Mouse (Mus musculus) neural tube, embryonic 14.5 days (tissue): Measurements from ENCODE around the gene Pdlim5. TPM values are rescaled to one million over a fixed set of nuclear protein-coding genes. Genes with fewer than 3 reads are reported as not detected.
"Not testable (repeated sequence)": the region's sequence is repeated elsewhere in the genome, so short reads cannot be mapped to it uniquely, and the experiment has no call there.

ENCODE experiments used
- ATAC-seq: fragments of 200-750 bp; cut with Nextera tagmentation; 2 replicates; pipeline ENCODE4 v1.8.0; 2017; ENCODE audit warnings: low read depth, mild to moderate bottlenecking, moderate TSS enrichment, moderate library complexity
- H3K27ac ChIP-seq: fragments of 300-500 bp; sonication (generic); 2 replicates; pipeline ENCODE4 v1.5.1; 2014; ENCODE audit warnings: low read depth, mild to moderate bottlenecking, control low read depth, low read length, moderate library complexity, mixed read lengths
- H3K27me3 ChIP-seq: fragments of 300-500 bp; sonication (generic); 2 replicates; pipeline ENCODE4 v1.6.1; 2014; ENCODE audit warnings: low read length; ENCODE audit not compliant: control insufficient read depth, insufficient read depth
- H3K36me3 ChIP-seq: fragments of 300-500 bp; sonication (generic); 2 replicates; pipeline ENCODE4 v1.6.1; 2014; ENCODE audit warnings: low read length, mixed read lengths; ENCODE audit not compliant: control insufficient read depth, insufficient read depth
- H3K4me1 ChIP-seq: fragments of 300-500 bp; sonication (generic); 2 replicates; pipeline ENCODE4 v1.6.1; 2014; ENCODE audit warnings: low read length; ENCODE audit not compliant: control insufficient read depth, insufficient read depth
- H3K4me2 ChIP-seq: fragments of 300-500 bp; sonication (generic); 2 replicates; pipeline ENCODE4 v1.6.1; 2014; ENCODE audit warnings: mild to moderate bottlenecking, low read depth, low read length, control low read depth
- H3K4me3 ChIP-seq: fragments of 300-500 bp; sonication (generic); 2 replicates; pipeline ENCODE4 v1.5.1; 2014; ENCODE audit warnings: low read depth, low read length, control low read depth, mixed read lengths
- H3K9ac ChIP-seq: fragments of 300-500 bp; sonication (generic); replicated peaks from 2 replicates; pipeline ENCODE4 v1.6.1; 2014; ENCODE audit warnings: low read depth, mild to moderate bottlenecking, control low read depth, low read length, mixed read lengths
- H3K9me3 ChIP-seq: fragments of 300-500 bp; sonication (generic); 2 replicates; pipeline ENCODE4 v1.6.1; 2016; ENCODE audit warnings: low read length; ENCODE audit not compliant: control insufficient read depth
- WGBS: fragments of 180-500 bp; shearing (Covaris S2); extraction: QIAGEN DNeasy Blood & Tissue Kit; methylation state at CpG from one replicate; pipeline ENCODE4 v1.1.7; 2014; 5-methylcytosine and 5-hydroxymethylcytosine counted together
- polyA plus RNA-seq: library from polyadenylated mRNA; unstranded; fragments of >200 nt; fragmentation: Nextera tagmentation; extraction: Ambion mirVana; gene quantifications from 2 replicates; pipeline ENCODE4 v1.2.1, GENCODE M21; 2014

Pdlim5 gene
- polyA plus RNA-seq, result 16.8 and 19.8 TPM in 2 replicates

- H3K36me3 ChIP-seq, result no peaks in the 10 kb centered on the region
- H3K4me3 ChIP-seq, result peak within 1 kb of the TSS; percentile 76
- H3K27ac ChIP-seq, result peak within 1 kb of the TSS; percentile 39; the same call in 1 of the 2 replicates
- H3K9ac ChIP-seq, result peak within 1 kb of the TSS; percentile 69
- peak within 1 kb of the TSS; percentile 81 for H3K4me2 ChIP-seq
- under 1% methylated on average over 43 of the region's 46 CpGs for WGBS
- peak; percentile 99 for ATAC-seq
- H3K9me3 ChIP-seq, result no peaks in the 10 kb centered on the region
- H3K4me1 ChIP-seq, result no peaks in the 10 kb centered on the region
- no peaks in the 10 kb centered on the region for H3K27me3 ChIP-seq
Observed at GRCm38 (mm10) chr3:142395520-142396193, at the start of gene Pdlim5. TSS of gene Pdlim5 (minus strand) at chr3:142395696.

DNA sequence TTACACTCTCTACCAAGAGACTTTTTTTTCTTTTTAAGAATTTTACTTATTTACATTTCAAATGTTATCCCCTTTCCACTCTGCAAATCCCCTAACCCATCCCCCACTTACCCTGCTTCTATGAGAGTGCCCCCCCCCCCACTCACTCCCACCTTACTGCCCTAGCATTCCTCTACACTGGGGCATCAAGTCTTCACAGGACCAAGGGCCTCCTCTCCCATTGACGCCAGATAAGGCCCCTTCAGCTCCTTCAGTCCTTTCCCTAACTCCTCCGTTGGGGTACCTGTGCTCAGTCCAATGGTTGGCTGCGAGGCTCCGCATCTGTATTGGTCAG, 48.2 kb upstream of the Pdlim5 start:
- Histone ChIP-seq H3K4me1 (no peaks in the 10 kb centered on the region), H3K36me3 (no peaks in the 10 kb centered on the region), H3K9ac (no peak overlapping the region), H3K9me3 (no peaks in the 10 kb centered on the region), H3K27me3 (no peaks in the 10 kb centered on the region), H3K4me3 (no peak overlapping the region), H3K27ac (no peak overlapping the region), H3K4me2 (no peak overlapping the region)
- ATAC-seq, result no peak
- 49% methylated on average over 4 of the region's 4 CpGs for WGBS

GRCm38 (mm10) chr3:142443006-142443709, 47.7 kb upstream of the Pdlim5 start:
- no peak overlapping the region for H3K4me2 ChIP-seq
- no peak for ATAC-seq
- 19% methylated on average over 12 of the region's 12 CpGs for WGBS

GRCm38 (mm10) chr3:142442161-142442560, 46.7 kb upstream of the Pdlim5 start:
- H3K27me3 ChIP-seq, result no peaks in the 10 kb centered on the region
- H3K27ac ChIP-seq, result no peak overlapping the region
- no peak overlapping the region for H3K4me2 ChIP-seq
- H3K36me3 ChIP-seq, result no peaks in the 10 kb centered on the region
- H3K4me1 ChIP-seq, result no peaks in the 10 kb centered on the region
- no peak overlapping the region for H3K9ac ChIP-seq
- H3K4me3 ChIP-seq, result no peak overlapping the region
- no peaks in the 10 kb centered on the region for H3K9me3 ChIP-seq
- ATAC-seq, result no peak
- whole genome bisulfite sequencing, result 90% methylated on average over 7 of the region's 7 CpGs

More at GRCm38 (mm10) chr3:142443006-142443709, 47.7 kb upstream of the Pdlim5 start:
- no peak overlapping the region for H3K27ac ChIP-seq
- no peaks in the 10 kb centered on the region for H3K36me3 ChIP-seq
- no peak overlapping the region for H3K9ac ChIP-seq
- H3K4me1 ChIP-seq, result no peaks in the 10 kb centered on the region
- H3K27me3 ChIP-seq, result no peaks in the 10 kb centered on the region
- no peaks in the 10 kb centered on the region for H3K9me3 ChIP-seq
- H3K4me3 ChIP-seq, result no peak overlapping the region

DNA sequence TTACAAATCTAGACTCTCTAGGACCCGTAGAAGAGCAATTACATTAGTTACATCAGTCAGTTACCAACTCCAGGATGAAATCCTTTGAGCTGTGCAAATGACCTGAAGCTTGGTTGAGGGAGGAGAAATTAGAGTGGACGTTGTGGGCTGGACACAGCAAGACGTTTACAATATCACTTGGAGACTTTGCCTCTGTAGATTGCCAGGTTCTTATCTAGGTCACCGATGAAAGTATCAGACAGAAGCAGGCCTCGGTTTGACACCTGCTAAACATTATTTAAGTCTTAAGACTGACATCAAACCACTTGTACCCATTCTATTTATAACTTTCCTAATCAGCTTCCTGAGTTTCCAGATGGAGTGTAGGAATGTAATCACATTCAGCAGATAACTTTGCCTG, 45.6 kb upstream of the Pdlim5 start:
- no peaks in the 10 kb centered on the region for H3K4me1 ChIP-seq
- H3K27me3 ChIP-seq, result no peaks in the 10 kb centered on the region
- 75% methylated on average over 5 of the region's 5 CpGs for WGBS
- H3K9ac ChIP-seq, result no peak overlapping the region
- H3K27ac ChIP-seq, result no peak overlapping the region
- no peak for ATAC-seq
- H3K36me3 ChIP-seq, result no peaks in the 10 kb centered on the region
- H3K4me2 ChIP-seq, result no peak overlapping the region
- H3K4me3 ChIP-seq, result no peak overlapping the region
- H3K9me3 ChIP-seq, result no peaks in the 10 kb centered on the region

DNA sequence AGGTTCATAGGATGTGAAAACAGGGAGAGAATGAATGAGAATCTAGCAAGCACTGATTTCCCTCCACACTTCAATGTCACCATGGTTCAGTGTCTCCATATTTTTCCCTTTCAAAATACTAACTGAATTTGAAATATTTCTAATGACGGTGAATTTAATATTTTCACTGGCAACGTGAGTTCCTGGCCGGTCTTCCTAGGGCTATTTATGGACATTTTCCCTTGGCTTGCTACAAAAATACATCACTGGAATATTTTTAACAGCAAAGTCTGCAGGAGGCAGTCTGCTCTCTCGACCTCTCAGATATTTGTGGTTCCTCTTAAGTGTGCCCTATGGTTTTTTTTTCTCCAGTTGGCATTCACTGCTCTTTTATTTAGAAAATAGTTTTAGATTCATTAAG, 44.7 kb upstream of the Pdlim5 start:
- Histone ChIP-seq H3K36me3 (no peaks in the 10 kb centered on the region), H3K9me3 (no peaks in the 10 kb centered on the region), H3K27me3 (no peaks in the 10 kb centered on the region), H3K9ac (no peak overlapping the region), H3K4me2 (no peak overlapping the region), H3K27ac (no peak overlapping the region), H3K4me3 (no peak overlapping the region), H3K4me1 (no peaks in the 10 kb centered on the region)
- no peak for ATAC-seq
- 73% methylated on average over 4 of the region's 4 CpGs for WGBS

DNA sequence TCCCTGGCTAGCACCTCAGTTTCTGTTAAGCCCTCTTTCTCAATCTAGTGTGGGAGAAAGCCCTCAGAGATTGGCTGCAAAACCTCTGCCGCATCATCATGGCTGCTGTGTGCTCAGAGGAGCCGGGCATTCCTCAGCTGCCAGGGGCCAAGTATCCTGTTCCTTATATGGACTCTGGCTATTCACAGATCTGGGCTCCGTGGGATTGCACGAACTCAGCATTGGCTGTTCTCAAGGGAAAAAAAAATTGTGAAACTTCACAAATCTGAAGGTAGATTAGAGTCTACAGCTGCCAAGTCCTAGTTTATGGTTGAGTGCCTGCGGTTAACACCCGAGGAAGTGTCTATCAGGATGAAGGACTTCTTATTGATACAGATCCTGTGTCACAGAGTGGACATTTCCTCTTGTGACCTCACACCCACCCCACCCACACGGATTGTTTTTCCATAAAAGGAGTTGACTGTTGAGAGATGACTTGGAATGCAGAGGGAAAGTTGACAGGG, 44.1 kb upstream of the Pdlim5 start:
- no peaks in the 10 kb centered on the region for H3K27me3 ChIP-seq
- H3K4me3 ChIP-seq, result no peak overlapping the region
- no peaks in the 10 kb centered on the region for H3K36me3 ChIP-seq
- no peaks in the 10 kb centered on the region for H3K9me3 ChIP-seq
- no peaks in the 10 kb centered on the region for H3K4me1 ChIP-seq
- no peak overlapping the region for H3K27ac ChIP-seq
- 32% methylated on average over 7 of the region's 7 CpGs for WGBS
- ATAC-seq, result no peak
- no peak overlapping the region for H3K4me2 ChIP-seq
- H3K9ac ChIP-seq, result no peak overlapping the region

DNA sequence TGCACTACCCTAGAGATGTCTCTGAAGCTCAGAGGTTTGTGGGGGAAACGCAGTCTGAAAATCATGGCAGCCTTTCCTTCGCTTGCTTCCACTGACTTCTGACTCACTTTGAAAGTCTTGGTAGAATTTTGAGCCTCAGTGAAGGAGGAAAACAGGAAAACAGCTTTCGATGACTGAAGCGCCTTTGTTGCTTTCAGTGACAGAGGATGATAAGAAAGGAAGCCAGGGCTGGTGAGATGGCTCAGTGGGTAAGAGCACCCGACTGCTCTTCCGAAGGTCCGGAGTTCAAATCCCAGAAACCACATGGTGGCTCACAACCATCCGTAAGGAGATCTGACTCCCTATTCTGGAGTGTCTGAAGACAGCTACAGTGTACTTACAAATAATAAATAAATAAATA, 43.1 kb upstream of the Pdlim5 start:
- not testable (repeated sequence) for H3K4me2 ChIP-seq, H3K9me3 ChIP-seq, H3K36me3 ChIP-seq, H3K27ac ChIP-seq, ATAC-seq, H3K4me3 ChIP-seq, H3K27me3 ChIP-seq, H3K9ac ChIP-seq, H3K4me1 ChIP-seq
- WGBS, result 94% methylated on average over 8 of the region's 8 CpGs

DNA sequence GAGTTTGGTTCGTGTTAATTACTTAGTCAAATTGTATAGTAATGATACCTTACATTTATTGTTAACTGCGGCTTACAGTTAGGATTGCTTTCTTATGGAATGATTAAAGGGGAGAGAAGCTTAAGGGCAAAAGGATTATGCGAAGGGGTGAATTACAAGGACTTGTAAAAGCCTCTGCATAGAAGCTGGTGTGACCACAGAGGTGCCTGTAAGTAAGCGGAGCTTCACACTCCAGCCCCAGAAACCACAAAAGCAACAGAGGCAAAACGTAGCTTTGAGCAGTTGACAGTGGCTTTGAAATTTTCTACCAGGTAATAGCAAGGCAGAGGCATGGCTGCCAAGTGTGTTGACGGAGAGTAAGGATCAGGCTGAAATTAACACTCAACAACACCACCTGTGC, 41.3 kb upstream of the Pdlim5 start:
- no peak for ATAC-seq
- Histone ChIP-seq H3K4me3 (no peak overlapping the region), H3K9me3 (no peaks in the 10 kb centered on the region), H3K27me3 (no peaks in the 10 kb centered on the region), H3K27ac (no peak overlapping the region), H3K4me1 (no peaks in the 10 kb centered on the region), H3K4me2 (no peak overlapping the region), H3K9ac (no peak overlapping the region), H3K36me3 (no peaks in the 10 kb centered on the region)
- 39% methylated on average over 6 of the region's 6 CpGs for WGBS
